Mouse (Mus musculus) spleen, postnatal 14 days (tissue): ENCODE data around the gene Tnxb.
A peak's percentile ranks its signal among the peaks of the same experiment; 100 is the strongest.

Source experiments
- DNase-seq, 2 experiments: peaks; one replicate each; pipeline ENCODE4 v3.0.0; 2021 to 2022; ENCODE audit warnings: low spot score in 2 of 2

Gene Tnxb

DNA sequence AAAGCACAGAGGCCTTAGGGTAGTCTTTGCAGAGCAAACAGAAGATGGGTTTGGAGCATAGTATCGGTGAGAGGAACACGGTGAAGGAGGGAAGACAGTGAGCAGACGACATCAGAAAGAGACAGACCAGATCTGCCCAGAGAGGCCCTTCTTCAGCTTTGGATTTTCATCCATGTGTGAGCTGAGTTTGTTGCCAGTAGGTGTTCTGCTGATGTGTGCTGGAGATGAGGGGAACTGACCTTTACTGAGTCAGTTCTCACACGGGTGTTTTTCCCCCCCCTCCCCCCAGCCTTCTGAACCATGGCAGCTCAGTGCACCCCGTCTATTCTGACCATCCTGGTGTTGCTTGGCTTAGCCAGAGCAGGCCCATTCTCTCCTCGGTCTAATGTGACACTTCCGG is at the start of gene Tnxb:
TSS of gene Tnxb (plus strand) at position 301 of the 400 bp plus-strand sequence.
- no peak for DNase-seq

DNA sequence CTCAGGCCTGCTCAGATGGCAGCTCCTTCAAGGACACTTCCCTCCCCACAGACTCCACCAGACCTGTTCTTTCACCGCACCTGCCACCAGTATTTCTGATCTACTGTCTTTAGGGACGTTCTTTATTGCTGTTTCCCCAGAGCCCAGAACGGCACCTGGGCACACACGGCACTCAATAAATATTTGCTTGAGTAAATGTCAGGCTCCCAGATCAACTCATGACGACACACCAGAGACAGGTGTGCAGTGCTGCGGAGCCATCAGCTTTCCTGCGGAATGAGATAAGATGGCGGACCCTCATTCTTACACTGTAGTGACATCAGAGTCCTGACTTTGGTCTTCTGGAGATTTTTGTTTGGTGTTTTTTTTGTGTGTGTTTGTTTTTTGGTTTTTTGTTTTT is 49.3 kb upstream of the Tnxb start:
- no peak for DNase-seq

DNA sequence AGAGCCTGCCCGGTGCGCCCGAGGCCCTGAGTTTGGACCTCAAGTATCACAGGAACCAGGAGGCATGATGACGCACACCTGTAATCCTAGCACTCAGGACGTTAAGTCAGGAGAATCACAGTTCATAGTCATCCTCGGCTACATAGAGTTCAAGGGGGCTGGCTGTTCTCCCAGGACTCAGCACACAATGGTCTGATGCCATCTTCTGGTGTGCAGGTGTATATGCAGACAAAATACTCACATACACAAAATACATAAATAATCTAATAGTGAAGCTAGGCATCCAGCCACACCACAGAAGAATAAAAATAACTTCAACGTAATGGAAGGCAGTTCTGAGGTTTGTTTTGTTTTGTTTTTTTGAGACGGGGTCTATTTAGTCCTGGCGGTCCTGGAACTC is 47.2 kb upstream of the Tnxb start:
- DNase-seq = no peak

GRCm38 (mm10) chr17:34624981-34625380 is 45.4 kb upstream of the Tnxb start:
- DNase-seq = no peak

- DNase-seq = no peak
These were observed 44.1 kb upstream of the Tnxb start for GRCm38 (mm10) chr17:34626062-34626772.

GRCm38 (mm10) chr17:34626773-34627092 is 43.6 kb upstream of the Tnxb start:
- DNase-seq = no peak

- peak in 1 of 2 experiments; percentile 53 for DNase-seq
These were observed 43.0 kb upstream of the Tnxb start for GRCm38 (mm10) chr17:34627093-34627942.

DNA sequence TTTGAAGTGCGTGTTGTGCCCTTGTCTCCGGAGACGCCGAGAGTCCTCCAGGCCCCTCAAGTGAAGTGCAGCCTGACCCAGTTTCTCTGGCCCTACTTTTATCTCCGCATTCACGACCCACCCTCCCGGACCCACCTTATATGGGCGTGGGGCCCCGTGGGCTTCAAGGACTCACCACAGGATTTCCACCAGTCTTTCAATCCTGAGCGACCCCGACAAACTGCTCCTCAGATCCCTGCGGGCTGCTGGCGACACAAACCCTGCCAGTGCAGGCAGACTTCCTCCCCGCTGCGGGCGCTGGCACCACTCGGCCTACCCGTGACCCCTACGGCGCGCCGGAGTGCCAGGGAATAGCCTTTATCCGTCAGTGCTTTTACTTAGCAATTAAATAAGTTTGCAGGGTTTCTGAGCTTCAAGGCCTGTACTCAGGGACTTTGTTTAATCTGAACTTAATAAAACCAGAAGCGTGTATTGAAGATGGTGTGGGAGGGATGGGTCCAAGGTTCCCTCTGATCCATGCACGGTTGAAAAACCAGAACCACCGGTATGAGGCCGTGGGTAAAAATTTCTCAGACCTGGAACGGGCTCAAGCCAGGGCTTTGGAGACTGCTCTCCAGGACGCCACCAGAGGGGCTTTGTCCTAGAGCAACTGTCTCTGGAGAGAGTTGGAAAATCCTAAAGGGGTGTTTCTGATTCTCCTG is 42.2 kb upstream of the Tnxb start, which contains the start of gene Ppt2:
TSS of gene Ppt2 (minus strand) at position 568 of the 701 bp plus-strand sequence.
- DNase-seq = no peak

DNA sequence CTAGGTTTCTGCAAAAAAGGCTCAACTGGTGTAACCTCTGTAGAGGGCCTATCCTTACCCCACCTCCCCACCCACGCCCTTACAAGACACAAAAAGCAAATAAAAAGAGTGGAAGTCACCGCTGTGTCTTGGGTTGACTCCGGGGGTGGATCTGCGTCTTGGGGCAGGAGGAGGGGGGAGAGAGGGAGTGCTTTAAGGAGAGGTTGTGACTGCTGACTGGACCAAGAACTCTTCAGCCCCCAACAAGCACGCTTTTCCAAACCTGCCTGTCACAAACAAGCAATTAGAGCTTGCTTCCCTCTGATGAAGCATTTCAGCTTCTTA is 41.7 kb upstream of the Tnxb start:
- DNase-seq = no peak

DNA sequence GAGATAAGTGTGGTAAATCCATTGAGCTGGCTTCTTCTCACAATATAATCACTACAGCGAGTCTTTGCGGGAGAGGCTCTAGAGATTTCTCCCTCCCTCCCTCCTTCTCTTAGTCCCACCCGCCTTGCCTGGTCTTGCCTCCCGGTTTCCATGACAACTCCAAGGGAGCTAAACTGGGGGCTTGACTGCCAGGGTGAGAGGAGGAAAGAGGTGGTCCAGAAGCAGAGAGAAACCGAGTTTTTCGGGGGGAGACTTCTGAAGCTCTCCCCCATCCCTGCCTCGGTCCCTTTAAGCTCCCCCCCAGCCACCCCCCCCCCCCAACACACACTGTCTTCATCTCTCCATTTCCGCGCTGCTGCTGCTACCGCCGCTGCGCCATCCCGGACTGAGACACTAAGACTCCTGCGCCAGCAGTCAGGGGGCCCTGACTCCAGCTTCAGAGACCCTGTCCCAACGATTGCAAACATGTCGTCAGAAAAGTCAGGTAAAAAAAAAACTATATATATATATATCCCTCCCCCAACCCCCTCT is 41.0 kb upstream of the Tnxb start, which contains the start of gene Prrt1:
TSS of gene Prrt1 (plus strand) at position 313 of the 531 bp plus-strand sequence.
- DNase-seq = no peak

DNA sequence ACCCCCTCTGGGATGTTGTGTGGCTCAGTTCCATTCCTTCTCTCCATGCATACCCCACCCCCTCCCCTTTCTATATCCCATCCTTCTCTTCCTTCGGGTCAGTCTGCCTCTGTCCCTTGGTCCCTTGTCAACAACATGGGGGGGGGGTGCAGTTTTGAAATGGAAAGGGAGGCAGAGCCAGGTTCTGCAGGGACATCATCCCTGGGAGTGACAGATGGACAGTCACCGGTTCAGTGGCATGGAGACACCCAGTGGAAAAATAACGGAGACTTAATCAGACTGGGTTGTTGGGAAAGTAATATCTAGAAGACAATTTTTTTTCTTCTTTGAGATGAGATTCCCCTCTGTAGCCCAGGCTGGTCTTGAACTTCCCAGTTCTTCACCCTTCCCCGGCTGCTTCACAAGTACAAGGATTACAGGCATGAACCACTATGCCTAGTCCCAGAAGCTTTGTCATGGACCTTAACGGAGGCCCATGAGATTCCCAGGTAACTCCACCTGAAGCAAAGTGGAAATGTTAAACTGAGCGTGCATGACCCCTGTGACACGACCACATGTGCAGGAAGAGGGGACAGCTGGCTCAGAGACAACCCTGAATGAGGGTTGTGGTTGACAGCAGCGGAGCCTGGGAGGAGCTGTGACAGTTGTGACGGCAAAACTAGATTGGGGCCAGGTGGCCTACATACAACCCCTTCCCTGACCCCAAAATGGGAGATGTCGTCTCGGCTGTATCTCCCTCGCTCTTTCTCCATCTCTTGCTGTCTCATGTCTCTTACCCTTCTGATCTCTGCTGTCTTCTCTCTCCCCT is 40.3 kb upstream of the Tnxb start:
- DNase-seq = no peak

GRCm38 (mm10) chr17:34630761-34631301 is 39.5 kb upstream of the Tnxb start:
- no peak for DNase-seq

- DNase-seq = no peak
These were observed 38.7 kb upstream of the Tnxb start for GRCm38 (mm10) chr17:34631647-34632046.

DNA sequence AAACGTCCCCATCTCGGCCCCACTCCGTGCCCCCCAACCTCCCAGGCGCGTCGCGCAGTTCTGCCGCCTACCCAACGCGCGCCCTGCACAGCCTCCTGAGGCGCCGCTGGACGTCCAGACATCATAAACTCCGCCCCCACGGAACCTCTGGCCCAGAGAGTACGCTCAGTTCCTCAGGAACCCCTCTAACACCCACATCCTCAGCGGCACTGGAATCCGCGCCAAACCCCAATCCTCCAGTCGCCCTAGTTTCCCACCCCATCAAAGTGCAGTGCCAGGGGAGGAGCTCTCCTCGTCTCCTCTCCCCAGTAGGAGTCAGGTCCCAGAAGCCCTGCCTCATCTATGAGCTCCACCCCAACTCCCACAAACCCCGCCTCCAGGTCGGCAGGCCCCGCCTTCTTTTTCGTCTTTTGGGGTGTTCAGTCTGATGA is 38.1 kb upstream of the Tnxb start:
- peak in 1 of 2 experiments; percentile 43 for DNase-seq

DNA sequence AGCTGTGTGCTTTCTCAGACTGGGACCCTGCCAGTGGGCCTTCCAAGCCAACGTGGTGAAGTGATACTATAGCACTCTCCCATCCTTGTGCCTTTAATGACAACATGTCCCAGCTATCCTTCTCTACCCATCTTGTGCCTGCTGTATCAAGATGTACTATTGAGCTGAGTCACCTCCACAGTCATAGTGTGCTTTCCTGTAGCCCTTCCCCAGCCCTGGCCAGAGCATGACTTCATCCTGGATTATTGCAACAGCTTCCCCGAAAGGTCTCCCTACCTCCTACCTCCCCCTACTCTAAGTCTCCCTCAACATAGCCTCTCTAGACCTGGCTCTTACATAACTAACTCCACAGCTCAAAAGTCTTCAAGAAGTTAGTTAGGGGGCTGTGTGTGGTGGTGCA is 34.7 kb upstream of the Tnxb start:
- DNase-seq = no peak

DNA sequence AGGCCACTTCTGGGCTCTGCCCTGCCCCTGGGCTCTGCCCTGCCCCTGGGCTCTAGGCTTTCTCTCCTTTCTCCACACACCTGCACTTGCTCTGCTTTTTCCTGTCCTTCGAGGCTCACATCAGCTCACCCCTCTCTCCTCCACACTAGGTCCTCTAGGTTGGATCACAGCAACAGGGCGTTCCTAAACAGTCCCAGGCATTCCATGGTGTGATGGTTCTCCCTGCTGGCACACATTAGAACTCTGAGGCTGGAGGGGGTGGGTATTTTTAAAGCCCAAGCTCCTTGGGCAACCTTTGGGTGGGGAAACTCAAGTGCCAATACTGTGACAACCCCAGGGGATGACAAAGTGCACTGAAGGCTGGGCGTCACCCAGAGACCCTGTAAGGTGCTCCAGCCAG is 32.9 kb upstream of the Tnxb start:
- DNase-seq = no peak

DNA sequence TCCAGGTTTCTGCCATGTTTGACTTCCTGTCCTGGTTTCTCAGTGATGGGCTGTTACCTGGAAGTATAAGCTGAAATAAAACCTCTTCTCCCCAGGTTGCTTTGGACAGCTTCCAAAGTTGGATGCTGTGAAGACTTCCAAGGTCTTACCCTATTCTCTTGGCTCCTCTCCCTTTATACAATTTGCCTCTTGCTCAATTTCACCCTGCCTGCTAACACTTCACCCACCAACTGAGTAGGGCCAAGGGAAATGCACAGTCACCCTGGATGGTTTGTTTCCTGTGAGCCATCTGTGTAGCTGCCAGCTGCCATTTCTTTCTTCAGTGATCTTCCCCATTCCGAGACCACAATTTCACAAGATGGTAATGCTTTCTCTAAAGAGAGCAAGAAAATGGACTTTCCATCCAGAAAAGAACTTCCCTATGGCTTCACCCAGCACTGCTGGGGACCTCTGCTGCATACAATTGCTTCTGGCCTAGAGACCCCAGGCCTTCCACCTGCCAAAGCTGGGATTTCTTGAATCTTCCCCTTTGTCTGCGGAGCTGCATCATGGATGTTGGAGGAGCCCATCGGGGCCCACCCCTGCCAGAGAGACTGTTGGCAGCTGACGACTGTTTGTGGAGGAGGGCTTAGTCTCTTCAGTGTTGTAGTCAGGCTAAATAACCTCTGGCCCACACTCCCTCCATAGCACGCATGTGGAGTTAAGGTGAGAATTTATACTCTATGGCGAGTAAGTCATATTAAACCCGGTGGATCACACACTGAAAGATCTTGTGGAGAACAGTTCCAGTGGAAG is 30.7 kb upstream of the Tnxb start:
- no peak for DNase-seq

DNA sequence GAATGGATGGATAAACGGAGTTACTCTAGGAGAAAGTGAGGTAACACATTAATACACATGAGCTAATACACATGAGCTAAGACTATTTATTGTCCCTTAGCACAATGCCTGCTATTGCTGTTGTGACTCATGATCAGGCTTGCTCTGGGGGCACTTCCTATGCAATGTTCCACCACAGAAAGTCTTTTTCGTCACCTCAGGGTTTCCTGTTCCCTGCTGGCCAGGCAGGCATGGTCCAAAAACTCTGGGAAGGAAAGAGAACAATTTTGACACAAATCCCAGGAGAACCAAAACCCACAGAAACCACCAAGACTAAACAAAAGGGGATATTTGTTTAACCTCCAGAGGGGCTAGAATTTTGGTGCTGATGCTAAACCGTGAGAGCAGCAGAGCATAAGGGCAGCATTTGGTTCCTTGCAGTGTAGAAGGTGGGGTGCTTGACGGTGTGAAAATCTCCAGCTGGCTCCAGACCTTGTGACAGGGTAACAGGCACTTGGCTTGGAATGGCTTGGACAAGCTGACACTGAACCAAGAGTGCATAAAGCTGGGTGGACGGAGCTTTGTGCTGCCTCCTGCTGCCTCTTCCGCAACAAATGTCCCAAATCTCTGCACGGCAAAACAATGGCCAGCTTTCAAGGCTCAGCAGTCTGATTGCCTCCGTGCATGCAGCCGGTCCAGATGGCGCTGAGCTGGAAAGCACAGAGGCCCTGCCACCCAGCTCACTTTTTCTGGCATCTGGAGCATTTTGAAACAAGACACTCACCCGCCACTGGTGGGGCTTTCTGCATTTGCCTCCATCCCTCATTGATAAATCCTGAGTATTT is 29.3 kb upstream of the Tnxb start:
- DNase-seq = no peak

DNA sequence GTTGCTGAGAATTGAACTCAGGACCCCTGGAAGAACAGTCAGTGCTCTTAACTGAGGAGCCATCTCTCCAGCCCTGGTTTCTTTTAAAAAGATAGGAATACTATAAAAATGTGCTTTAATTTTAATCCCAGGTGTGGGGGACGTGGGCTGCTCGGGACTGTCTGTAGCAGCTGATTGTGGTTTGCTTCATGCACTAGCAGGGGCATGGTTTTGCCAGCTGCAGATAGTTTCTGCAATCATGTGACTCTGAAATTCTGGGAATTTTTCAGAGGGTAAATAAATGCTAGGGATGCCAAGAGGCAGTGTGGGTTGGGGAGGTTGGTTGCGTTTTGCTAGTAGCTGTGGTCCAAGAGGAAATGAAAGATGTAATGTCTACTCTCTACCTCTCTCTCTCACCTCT is 28.4 kb upstream of the Tnxb start:
- DNase-seq = no peak
